Mouse (Mus musculus) bone marrow macrophage, adult 2 months (primary cell): ENCODE measurements at regions not wholly inside any gene's neighbourhood (a gene's known extent, or its start where the extent isn't known, plus 50 kb on each side); places are given as distances from the start of the nearest gene placed in this dataset.

Experiments used
- H3K27ac ChIP-seq: 2 replicates; pipeline ENCODE4 v1.5.1; 2012; ENCODE audit warnings: low read depth, low read length; ENCODE audit not compliant: insufficient read depth
- H3K4me1 ChIP-seq: 2 replicates; pipeline ENCODE4 v1.6.1; 2012; ENCODE audit warnings: low read length; ENCODE audit not compliant: control insufficient read depth, insufficient read depth
- H3K4me3 ChIP-seq: 2 replicates; pipeline ENCODE4 v1.5.1; 2012; ENCODE audit warnings: mild to moderate bottlenecking, low read length, moderate library complexity; ENCODE audit not compliant: insufficient read depth
- CTCF ChIP-seq: IDR thresholded peaks from 2 replicates; pipeline ENCODE4 v1.5.1; 2012; ENCODE audit warnings: low read depth, mild to moderate bottlenecking, low read length, moderate library complexity
- POLR2A ChIP-seq: IDR thresholded peaks from 2 replicates; pipeline ENCODE4 v1.6.1; 2012; ENCODE audit warnings: mild to moderate bottlenecking, low read depth, low read length, borderline replicate concordance

GRCm38 (mm10) chr1:71853212-71853611 lies 200.2 kb upstream of the Fn1 start:
- Histone ChIP-seq H3K4me3 (no peak overlapping the region), H3K4me1 (no peaks in the 10 kb centered on the region), H3K27ac (no peak overlapping the region)
- TF ChIP-seq CTCF (no peak), POLR2A (no peak)

- H3K27ac ChIP-seq, result no peak overlapping the region
- H3K4me1 ChIP-seq, result no peaks in the 10 kb centered on the region
- no peak overlapping the region for H3K4me3 ChIP-seq
- TF ChIP-seq CTCF, result no peak
- TF ChIP-seq POLR2A, result no peak
Measured at GRCm38 (mm10) chr1:71851268-71851667, 198.3 kb upstream of the Fn1 start.

- no peak overlapping the region for H3K4me3 ChIP-seq
- no peak for TF ChIP-seq POLR2A
- no peak for TF ChIP-seq CTCF
- H3K27ac ChIP-seq, result no peak overlapping the region
- no peaks in the 10 kb centered on the region for H3K4me1 ChIP-seq
Measured at GRCm38 (mm10) chr1:71848656-71849055, 195.7 kb upstream of the Fn1 start.

- no peak for TF ChIP-seq POLR2A
- no peak for TF ChIP-seq CTCF
- Histone ChIP-seq H3K4me1 (no peaks in the 10 kb centered on the region), H3K4me3 (no peak overlapping the region), H3K27ac (no peak overlapping the region)
Measured at GRCm38 (mm10) chr1:71844938-71845685, 192.1 kb upstream of the Fn1 start.

GRCm38 (mm10) chr1:71837764-71838163 lies 184.8 kb upstream of the Fn1 start:
- TF ChIP-seq POLR2A, result no peak
- no peak for TF ChIP-seq CTCF
- H3K27ac ChIP-seq, result no peak overlapping the region

GRCm38 (mm10) chr1:71837039-71837648 lies 184.1 kb upstream of the Fn1 start:
- TF ChIP-seq CTCF, result no peak
- TF ChIP-seq POLR2A, result no peak
- no peak overlapping the region for H3K4me3 ChIP-seq
- H3K4me1 ChIP-seq, result no peaks in the 10 kb centered on the region
- H3K27ac ChIP-seq, result no peak overlapping the region

More at GRCm38 (mm10) chr1:71837764-71838163, 184.8 kb upstream of the Fn1 start:
- Histone ChIP-seq H3K4me1 (no peaks in the 10 kb centered on the region), H3K4me3 (no peak overlapping the region)

GRCm38 (mm10) chr1:71830379-71830778 lies 177.4 kb upstream of the Fn1 start:
- TF ChIP-seq CTCF (no peak), POLR2A (no peak)
- Histone ChIP-seq H3K4me1 (peaks cover 4% of the 10 kb centered on the region), H3K4me3 (no peak overlapping the region), H3K27ac (no peak overlapping the region)

- no peak overlapping the region for H3K4me3 ChIP-seq
- H3K4me1 ChIP-seq, result no peaks in the 10 kb centered on the region
- TF ChIP-seq POLR2A (no peak), CTCF (no peak)
- no peak overlapping the region for H3K27ac ChIP-seq
Measured at GRCm38 (mm10) chr1:71824410-71824809, 171.4 kb upstream of the Fn1 start.

GRCm38 (mm10) chr1:71822123-71822522 lies 169.1 kb upstream of the Fn1 start:
- no peak overlapping the region for H3K27ac ChIP-seq
- H3K4me3 ChIP-seq, result no peak overlapping the region
- H3K4me1 ChIP-seq, result no peaks in the 10 kb centered on the region
- TF ChIP-seq CTCF, result no peak
- no peak for TF ChIP-seq POLR2A

GRCm38 (mm10) chr1:71821099-71821498 lies 168.1 kb upstream of the Fn1 start:
- H3K4me1 ChIP-seq, result no peaks in the 10 kb centered on the region

More at GRCm38 (mm10) chr1:71821099-71821498, 168.1 kb upstream of the Fn1 start:
- TF ChIP-seq POLR2A, result no peak
- Histone ChIP-seq H3K27ac (no peak overlapping the region), H3K4me3 (no peak overlapping the region)
